Mouse (Mus musculus) embryo, embryonic 11.5 days (tissue): ENCODE results near the gene Tut7.
"Not testable (repeated sequence)": the region's sequence is repeated elsewhere in the genome, so short reads cannot be mapped to it uniquely, and the experiment has no call there.

Experiments used
- DNase-seq: peaks from one replicate; pipeline ENCODE4 v3.0.0-alpha.2; 2012; ENCODE audit warnings: low read depth, low spot score

The Tut7 gene

GRCm38 (mm10) chr13:59766786-59767515, 56.0 kb downstream of the Tut7 start:
- no peak for DNase-seq

GRCm38 (mm10) chr13:59762791-59763190, 60.2 kb downstream of the Tut7 start:
- no peak for DNase-seq

- no peak for DNase-seq
Observed at GRCm38 (mm10) chr13:59756906-59757305, 66.0 kb downstream of the Tut7 start.

- DNase-seq: no peak
Observed at GRCm38 (mm10) chr13:59750310-59750709, 72.6 kb downstream of the Tut7 start.

- no peak for DNase-seq
Observed at GRCm38 (mm10) chr13:59746711-59747110, 76.2 kb downstream of the Tut7 start, which contains the start of gene 1700014D04Rik. TSS of gene 1700014D04Rik (minus strand) at chr13:59746752.

DNA sequence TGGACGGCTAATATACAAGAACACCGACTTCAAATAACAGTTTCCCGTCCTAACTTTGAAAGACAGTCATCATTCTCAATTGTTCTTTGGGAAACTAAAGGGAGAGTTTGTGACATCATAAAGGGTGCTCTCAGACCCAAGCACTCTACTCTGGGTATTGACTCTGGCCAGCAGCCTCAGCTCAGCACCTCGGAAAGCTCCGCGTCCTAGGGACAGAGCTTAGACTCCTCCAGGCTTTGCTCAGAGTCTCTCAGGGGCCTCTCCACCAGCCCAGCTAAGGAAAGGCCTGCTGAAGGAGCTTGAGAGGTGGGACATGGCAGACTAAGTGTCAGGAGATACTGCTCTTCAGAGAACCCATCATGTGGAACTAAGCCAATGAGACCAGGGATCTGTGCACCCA, 76.8 kb downstream of the Tut7 start:
- DNase-seq: no peak

- DNase-seq: no peak
Observed at GRCm38 (mm10) chr13:59745462-59745861, 77.5 kb downstream of the Tut7 start.

DNA sequence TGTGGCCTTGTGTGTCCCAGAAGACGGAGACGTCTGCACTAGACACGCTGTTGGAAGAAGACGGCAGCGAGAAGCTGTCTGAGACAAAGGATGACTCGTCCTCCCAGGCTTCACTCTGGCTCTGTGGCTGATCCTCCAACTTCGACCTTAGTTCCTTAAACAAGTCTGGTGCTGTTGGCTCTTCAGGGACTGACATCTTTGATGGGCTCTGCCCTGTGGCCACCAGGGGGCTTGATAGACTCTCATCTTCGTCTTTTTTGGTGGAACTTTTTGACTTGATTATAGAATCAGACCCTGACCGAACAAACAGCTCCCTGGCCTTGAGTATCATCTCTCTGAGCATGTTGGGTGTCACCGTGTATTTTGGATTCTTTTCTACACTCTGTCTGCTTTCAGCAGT, 81.2 kb downstream of the Tut7 start:
- no peak for DNase-seq

DNA sequence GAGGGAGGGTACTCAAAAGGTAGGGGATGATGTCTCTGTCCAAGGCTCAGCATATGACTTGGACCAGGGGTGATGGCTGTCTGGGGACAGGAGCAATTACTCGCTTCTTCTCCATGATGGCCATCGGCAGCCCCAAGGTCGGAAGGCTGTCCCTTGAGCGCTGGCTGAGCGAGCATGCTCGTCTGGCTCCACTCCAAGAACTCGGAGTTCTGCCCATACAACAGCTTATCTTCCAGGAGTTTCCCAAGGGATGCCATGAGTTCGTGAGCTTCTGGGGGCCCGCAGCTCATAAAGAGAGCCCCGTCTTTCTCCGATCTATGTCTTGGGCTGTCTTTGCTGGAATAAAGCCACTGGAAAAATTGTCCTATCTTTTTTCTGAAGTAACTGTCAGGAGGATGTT, 81.9 kb downstream of the Tut7 start:
- DNase-seq: no peak

DNA sequence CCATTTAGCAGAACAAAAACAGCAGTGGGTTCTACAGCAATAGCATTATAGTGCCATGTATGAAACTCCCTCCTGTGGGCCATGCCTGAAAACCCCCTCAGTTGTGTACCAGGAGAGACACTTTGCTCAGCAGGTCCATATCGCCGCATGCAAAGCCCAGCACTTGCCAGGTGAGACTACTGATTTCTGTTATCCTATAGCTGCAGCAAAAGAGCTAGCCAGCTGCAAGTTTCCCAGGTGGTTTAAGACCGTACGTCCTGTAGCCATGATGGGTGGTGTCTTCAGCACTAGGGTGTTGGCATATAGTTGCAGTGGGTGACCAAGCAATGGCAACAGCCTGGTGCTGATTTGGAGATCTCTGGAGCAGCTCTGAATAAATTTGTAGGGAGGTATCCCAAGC, 83.5 kb downstream of the Tut7 start:
- no peak for DNase-seq

GRCm38 (mm10) chr13:59738455-59738854, 84.5 kb downstream of the Tut7 start:
- no peak for DNase-seq

- DNase-seq: no peak
Observed at GRCm38 (mm10) chr13:59735190-59735589, 87.8 kb downstream of the Tut7 start.

DNA sequence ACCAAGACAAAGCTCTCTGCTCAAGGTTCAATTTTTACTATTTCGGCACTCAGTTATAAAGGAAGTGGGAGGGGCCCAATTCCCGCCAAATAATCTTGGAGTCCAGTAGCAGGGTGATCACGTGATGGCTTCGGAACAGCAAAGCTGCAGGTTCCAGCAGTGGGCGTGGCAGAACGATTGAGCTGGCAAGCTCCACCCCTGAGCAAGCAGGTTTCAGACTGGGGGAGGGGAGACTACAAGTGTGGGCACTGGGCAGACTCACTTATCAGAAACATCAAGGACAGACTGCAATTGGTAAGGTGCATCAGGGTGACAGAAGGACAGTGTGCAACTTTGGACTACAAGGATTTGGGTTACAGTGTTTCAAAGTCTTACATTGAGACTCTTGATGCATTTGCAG, 88.6 kb downstream of the Tut7 start:
- DNase-seq: not testable (repeated sequence)

DNA sequence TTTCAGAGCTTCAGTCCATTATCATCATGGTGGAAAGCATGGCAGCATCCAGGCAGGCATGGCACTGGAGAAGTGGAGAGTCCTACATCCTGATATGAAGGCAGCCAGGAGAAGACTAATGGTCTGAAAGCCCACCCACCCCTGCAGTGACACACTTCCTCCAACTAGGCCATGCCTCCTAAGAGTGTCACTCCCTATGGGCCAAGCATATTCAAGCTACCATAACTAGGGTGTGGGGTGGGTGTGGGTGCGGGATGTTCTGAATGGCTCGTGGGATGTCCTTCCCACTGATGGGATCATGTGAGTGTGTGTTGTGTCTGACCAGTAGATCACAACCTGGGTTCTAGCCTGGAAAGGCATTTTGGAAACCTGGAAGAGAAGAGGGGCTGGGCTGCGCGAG, 89.0 kb downstream of the Tut7 start:
- DNase-seq: no peak

- no peak for DNase-seq
Observed at GRCm38 (mm10) chr13:59731652-59732051, 91.3 kb downstream of the Tut7 start, which contains the start of gene Spata31d1d. TSS of gene Spata31d1d (minus strand) at chr13:59731752.

- DNase-seq: peak; percentile 79
Observed at GRCm38 (mm10) chr13:59728378-59729093, 94.4 kb downstream of the Tut7 start.

DNA sequence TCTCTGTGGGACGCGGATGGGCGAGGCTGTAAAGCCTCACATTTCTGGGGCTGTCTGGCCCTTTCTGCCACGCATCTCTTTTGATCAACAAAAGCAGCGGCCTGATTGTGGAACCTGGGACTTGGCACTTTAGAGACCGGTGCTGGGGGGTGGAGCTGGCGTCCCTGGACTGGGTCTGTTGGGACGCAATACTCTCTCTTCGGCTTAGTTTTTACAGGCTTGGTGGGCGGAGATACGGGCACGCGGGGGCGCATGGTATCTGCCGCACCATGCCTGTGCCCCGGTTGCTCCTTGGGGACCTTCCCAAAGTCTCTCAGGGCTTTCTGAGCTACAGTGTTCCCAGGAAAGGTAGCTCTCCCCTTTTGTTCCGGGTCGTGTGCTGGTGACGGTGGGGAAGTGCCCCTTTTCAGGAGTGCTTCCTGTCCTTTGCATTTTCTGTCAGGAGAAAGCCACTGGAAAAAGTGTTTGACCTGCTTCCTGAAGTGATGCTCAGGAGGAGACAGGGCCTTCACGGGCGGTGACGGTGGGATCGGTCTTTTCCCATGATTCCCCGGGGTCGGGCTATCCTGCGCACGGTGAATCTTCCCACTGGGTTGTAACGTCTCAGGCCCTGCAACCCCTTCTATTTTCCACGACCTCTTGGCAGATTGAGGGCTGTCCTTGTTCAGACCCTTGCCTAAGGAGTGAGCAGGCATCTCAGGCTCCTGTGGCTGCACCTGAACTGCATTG, 96.6 kb downstream of the Tut7 start:
- no peak for DNase-seq

- DNase-seq: not testable (repeated sequence)
Observed at GRCm38 (mm10) chr13:59722089-59722488, 100.9 kb downstream of the Tut7 start.
